Mouse (Mus musculus): ENCODE data around the gene Prmt9. TPM values are rescaled to one million over a fixed set of nuclear protein-coding genes. Genes with fewer than 3 reads are reported as not detected.

Prmt9 gene
- polyA plus RNA-seq (2015; fragmentation: Nextera tagmentation; extraction: Ambion mirVana): 25.6 and 26.0 TPM in 2 replicates

DNA sequence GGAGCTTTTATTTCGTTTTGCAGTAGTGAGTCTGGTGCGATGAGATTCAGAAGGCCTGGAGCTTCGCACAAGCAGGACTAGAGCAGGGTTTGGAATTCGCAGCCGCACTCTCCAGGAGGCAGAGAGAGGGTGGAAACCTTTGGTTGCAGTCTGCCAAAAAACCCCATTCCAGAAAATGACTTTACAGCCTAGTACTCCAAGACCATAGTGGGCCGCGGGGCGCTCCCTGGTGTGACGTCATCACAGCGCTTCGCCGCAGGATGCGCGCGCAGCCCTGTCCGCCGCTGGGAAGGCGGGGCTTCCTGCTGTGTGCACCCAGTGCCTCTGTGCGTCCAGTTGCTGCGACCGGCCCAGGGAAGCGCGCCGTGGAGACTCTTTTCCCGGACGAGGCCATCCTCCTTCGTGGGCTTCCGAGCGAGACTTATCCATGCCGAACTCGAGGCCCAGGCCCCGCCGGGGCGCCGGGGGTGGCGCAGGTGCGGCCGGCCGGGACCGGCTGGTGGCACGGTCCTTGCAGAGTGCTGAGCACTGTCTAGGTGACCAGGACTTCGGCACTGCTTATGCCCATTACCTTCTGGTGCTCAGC is at the start of gene Prmt9:
Prmt9 (plus strand) TSS at position 277 of the 586 bp plus-strand sequence.
- peak; percentile 96 for ATAC-seq (ENCODE audit: low FRiP score)
- Histone ChIP-seq H3K27ac (peak within 1 kb of the TSS; percentile 92), H3K9me3 (no peaks in the 10 kb centered on the region), H3K36me3 (peaks cover 34% of the 10 kb centered on the region), H3K4me2 (peak within 1 kb of the TSS; percentile 72), H3K9ac (peak within 1 kb of the TSS; percentile 90), H3K27me3 (no peaks in the 10 kb centered on the region), H3K4me3 (peak within 1 kb of the TSS; percentile 73), H3K4me1 (replicated peaks) (peaks cover 32% of the 10 kb centered on the region)
- WGBS: 4% methylated on average over 42 of the region's 42 CpGs

DNA sequence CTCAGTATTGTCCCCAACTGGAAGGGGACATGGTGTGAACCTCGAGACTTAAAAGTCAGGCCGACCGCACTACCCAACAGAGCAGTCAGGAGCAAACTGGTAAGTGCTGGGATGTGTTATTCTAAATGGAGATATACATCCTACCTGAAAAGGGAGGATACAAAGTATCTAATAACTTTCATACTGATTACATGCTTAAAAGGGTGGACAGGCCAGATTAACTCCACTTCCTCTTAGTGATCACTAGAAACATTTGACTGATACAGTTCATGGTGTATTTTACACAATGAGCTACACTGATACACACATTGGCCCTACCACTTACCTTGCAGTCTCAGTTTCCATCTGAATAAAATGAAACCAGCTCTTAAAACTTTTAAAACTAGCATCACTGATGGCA is 48.9 kb upstream of the Prmt9 start:
- no peak for ATAC-seq (ENCODE audit: low FRiP score)
- 94% methylated on average over 3 of the region's 3 CpGs for WGBS
- H3K9me3 ChIP-seq: no peaks in the 10 kb centered on the region

DNA sequence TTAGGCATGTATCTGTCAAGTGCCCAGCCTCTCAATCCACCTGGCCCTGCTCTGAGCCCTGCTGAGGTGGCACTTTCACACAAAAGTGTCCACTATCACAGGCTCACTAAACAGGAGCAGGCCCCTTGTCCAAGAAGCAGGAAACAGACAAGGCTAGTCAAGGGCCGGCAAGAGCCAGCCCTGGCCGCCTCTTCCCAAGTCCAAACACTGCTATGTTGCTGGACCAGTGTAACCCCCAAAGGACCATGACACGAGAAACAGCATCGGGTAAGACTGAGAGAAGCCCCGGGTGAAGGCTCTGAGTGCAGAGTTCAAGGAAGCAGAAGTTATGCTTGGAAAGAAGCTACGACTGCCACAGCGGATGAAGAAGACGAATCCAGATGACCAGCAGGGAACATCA is 48.1 kb upstream of the Prmt9 start:
- H3K4me3 ChIP-seq: no peak overlapping the region
- no peak overlapping the region for H3K9ac ChIP-seq
- no peaks in the 10 kb centered on the region for H3K9me3 ChIP-seq
- no peak overlapping the region for H3K27ac ChIP-seq
- no peaks in the 10 kb centered on the region for H3K4me1 ChIP-seq (replicated peaks)
- ATAC-seq (ENCODE audit: low FRiP score): no peak
- no peak overlapping the region for H3K4me2 ChIP-seq
- H3K27me3 ChIP-seq: no peaks in the 10 kb centered on the region
- H3K36me3 ChIP-seq: no peaks in the 10 kb centered on the region
- 91% methylated on average over 8 of the region's 8 CpGs for WGBS

More for the DNA sequence above, 48.9 kb upstream of the Prmt9 start:
- no peak overlapping the region for H3K9ac ChIP-seq
- H3K4me2 ChIP-seq: no peak overlapping the region
- H3K27me3 ChIP-seq: no peaks in the 10 kb centered on the region
- H3K27ac ChIP-seq: no peak overlapping the region
- no peak overlapping the region for H3K4me3 ChIP-seq
- H3K36me3 ChIP-seq: no peaks in the 10 kb centered on the region
- no peaks in the 10 kb centered on the region for H3K4me1 ChIP-seq (replicated peaks)

DNA sequence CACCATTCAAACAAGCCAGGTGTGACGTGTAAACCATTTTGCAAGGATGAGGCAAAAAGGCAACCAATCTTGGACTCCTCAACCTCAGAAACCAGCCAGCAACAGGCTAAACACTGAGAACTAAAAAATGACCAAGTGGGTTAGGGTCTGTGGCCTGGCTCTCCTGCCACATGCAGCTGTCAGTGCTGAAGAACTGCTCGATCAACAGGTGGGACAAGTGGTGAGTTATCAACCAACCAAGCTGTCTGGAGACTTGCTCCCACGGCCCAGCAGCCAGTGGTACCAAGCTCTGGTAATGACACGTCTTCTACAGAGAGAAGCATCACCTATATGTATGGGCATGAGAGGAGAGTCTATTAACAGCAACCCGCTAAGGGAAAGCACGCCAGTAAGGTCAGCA is 46.6 kb upstream of the Prmt9 start:
- Histone ChIP-seq H3K36me3 (no peaks in the 10 kb centered on the region), H3K27me3 (no peaks in the 10 kb centered on the region), H3K4me2 (no peak overlapping the region), H3K9ac (no peak overlapping the region), H3K4me1 (replicated peaks) (no peaks in the 10 kb centered on the region), H3K9me3 (no peaks in the 10 kb centered on the region), H3K27ac (no peak overlapping the region), H3K4me3 (no peak overlapping the region)
- no peak for ATAC-seq (ENCODE audit: low FRiP score)
- WGBS: 95% methylated on average over 6 of the region's 6 CpGs

DNA sequence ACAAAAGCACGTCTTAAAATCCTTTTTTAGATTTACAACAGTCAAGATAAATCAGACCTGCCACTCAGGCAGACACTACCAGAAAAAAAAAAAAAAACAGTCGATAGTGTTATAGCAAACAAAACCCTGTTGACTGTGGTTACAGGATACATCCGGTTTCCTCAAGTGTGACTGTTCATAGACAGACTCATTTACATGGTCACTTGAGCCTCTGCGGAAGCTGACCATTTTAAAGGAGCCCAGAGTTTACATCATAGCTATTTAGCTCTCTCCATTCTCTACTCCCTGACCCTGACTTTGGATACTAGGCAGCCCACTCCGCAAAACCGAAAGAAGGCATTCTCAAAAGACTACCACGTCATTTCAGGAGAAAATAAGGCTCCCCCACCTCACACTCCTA is 42.7 kb upstream of the Prmt9 start:
- no peaks in the 10 kb centered on the region for H3K36me3 ChIP-seq
- H3K9ac ChIP-seq: no peak overlapping the region
- H3K27me3 ChIP-seq: peaks cover 5% of the 10 kb centered on the region
- H3K4me3 ChIP-seq: no peak overlapping the region
- 89% methylated on average over 7 of the region's 7 CpGs for WGBS
- no peak for ATAC-seq (ENCODE audit: low FRiP score)
- H3K9me3 ChIP-seq: no peaks in the 10 kb centered on the region
- no peaks in the 10 kb centered on the region for H3K4me1 ChIP-seq (replicated peaks)
- no peak overlapping the region for H3K27ac ChIP-seq
- no peak overlapping the region for H3K4me2 ChIP-seq

DNA sequence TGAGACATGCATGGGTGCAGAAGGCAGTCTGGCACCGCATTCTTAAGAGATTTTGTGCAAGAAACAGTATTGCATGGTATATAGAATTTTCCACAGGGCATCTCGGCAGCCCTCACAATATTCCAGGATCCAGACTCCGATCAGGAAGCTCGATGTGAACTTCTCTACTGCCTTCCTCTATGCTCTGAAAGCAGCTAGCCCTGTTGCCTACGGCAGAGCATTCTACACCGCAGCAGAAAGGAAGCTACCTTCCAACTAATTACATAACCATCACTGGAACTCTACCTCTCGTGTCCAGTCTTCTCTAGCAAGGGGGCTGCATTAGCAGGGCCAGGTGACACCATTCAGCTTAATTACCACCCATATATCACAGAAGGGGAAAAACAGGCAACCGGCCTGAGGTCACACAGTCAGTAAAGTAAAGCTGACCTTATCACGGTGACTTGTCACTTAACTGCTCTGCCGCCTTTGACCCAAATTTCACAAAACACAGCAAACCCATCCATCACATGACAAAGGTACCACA is 41.6 kb upstream of the Prmt9 start:
- H3K4me3 ChIP-seq: no peak overlapping the region
- H3K36me3 ChIP-seq: no peaks in the 10 kb centered on the region
- no peak overlapping the region for H3K4me2 ChIP-seq
- peaks cover 6% of the 10 kb centered on the region for H3K27me3 ChIP-seq
- H3K9me3 ChIP-seq: no peaks in the 10 kb centered on the region
- ATAC-seq (ENCODE audit: low FRiP score): no peak
- no peak overlapping the region for H3K9ac ChIP-seq
- WGBS: 72% methylated on average over 10 of the region's 10 CpGs
- peaks cover 6% of the 10 kb centered on the region; the same call in 1 of the 2 replicates for H3K4me1 ChIP-seq (replicated peaks)
- H3K27ac ChIP-seq: no peak overlapping the region

DNA sequence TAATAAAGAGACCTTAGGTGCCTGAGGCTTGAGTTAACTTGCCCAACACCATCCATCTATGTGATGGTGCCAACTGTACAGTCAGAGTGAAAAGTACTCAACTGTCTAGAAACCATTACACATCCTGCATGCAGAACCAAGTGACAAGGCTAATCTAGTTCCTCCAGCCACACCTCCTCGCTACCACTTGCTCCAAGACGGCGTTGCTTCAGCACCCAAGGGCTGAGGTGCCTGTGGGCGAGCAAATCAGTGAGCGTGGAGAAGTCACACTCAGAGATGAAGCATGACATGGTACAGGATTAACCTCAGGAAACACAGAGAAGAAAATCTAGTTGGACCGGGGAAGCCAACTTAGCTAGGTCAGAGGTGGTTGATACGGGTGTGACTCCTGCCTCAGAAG is 40.2 kb upstream of the Prmt9 start:
- 92% methylated on average over 7 of the region's 7 CpGs for WGBS

DNA sequence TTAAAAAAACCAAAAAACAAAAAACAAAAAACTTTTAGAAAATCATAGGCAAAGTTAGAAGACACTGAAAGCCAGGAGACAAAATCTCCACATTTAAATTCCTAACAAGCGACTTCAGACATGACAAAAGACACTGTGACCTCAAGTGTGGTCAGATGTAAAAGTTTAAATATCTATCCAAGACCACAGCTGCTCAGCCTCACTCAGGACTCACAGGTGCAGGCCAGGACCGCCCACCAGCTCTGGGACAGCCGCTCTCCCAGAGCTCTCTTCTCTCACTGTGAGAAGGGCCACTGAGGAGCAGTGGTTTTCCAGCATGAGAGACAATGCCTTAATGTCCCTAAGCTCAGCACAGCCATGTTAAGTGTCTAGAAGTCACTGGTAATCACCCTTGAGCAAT is 38.8 kb upstream of the Prmt9 start:
- no peaks in the 10 kb centered on the region for H3K9me3 ChIP-seq
- H3K4me2 ChIP-seq: no peak overlapping the region
- no peak overlapping the region for H3K4me3 ChIP-seq
- peaks cover 6% of the 10 kb centered on the region; the same call in 1 of the 2 replicates for H3K4me1 ChIP-seq (replicated peaks)
- H3K27me3 ChIP-seq: peaks cover 33% of the 10 kb centered on the region
- no peak for ATAC-seq (ENCODE audit: low FRiP score)
- no peak overlapping the region for H3K27ac ChIP-seq
- H3K9ac ChIP-seq: no peak overlapping the region
- 75% methylated on average over 3 of the region's 3 CpGs for WGBS
- H3K36me3 ChIP-seq: no peaks in the 10 kb centered on the region

More for the DNA sequence above, 40.2 kb upstream of the Prmt9 start:
- H3K4me3 ChIP-seq: no peak overlapping the region
- no peak overlapping the region for H3K9ac ChIP-seq
- no peak overlapping the region for H3K4me2 ChIP-seq
- peaks cover 6% of the 10 kb centered on the region; the same call in 1 of the 2 replicates for H3K4me1 ChIP-seq (replicated peaks)
- no peaks in the 10 kb centered on the region for H3K9me3 ChIP-seq
- no peaks in the 10 kb centered on the region for H3K36me3 ChIP-seq
- no peak for ATAC-seq (ENCODE audit: low FRiP score)
- no peak overlapping the region for H3K27ac ChIP-seq
- H3K27me3 ChIP-seq: peaks cover 20% of the 10 kb centered on the region

DNA sequence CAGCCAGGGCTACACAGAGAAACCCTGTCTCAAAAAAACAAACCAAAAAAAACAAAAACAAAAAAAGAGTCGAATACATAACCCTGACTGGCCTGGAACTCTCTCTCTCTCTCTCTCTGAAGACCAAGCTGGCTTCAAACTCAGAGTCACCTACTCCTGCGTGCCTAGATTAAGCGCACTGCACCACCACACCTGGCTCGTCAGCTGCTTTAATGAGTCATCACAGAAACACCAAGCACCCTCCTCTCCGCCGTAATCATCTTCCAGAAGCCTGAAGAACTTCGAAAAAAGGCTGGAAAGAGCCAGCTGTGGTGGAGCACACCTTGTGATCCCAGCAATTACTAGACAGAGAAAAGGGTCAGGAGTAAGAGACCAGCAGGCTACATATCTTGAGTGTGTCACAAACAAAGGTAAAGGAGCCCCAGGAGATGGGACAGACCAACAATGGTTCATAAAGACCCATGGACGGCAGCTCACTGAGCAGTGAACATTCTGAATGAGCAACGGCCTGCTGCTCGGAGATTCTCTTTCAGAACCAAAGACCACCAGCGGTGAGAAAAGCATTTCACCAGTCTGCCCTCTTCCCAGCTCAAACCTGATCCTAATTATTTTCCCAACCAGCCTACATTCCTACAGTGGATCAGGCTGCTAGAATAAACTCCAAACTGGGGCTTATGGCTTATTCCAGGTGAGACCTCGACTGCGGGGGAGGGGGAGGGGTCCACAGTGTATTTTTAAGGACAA is 37.3 kb upstream of the Prmt9 start:
- no peaks in the 10 kb centered on the region for H3K9me3 ChIP-seq
- H3K4me2 ChIP-seq: no peak overlapping the region
- no peak overlapping the region for H3K4me3 ChIP-seq
- no peaks in the 10 kb centered on the region for H3K36me3 ChIP-seq
- H3K4me1 ChIP-seq (replicated peaks): peaks cover 12% of the 10 kb centered on the region
- no peak for ATAC-seq (ENCODE audit: low FRiP score)
- H3K27me3 ChIP-seq: peaks cover 45% of the 10 kb centered on the region
- WGBS: 26% methylated on average over 13 of the region's 13 CpGs
- no peak overlapping the region for H3K9ac ChIP-seq
- no peak overlapping the region for H3K27ac ChIP-seq

DNA sequence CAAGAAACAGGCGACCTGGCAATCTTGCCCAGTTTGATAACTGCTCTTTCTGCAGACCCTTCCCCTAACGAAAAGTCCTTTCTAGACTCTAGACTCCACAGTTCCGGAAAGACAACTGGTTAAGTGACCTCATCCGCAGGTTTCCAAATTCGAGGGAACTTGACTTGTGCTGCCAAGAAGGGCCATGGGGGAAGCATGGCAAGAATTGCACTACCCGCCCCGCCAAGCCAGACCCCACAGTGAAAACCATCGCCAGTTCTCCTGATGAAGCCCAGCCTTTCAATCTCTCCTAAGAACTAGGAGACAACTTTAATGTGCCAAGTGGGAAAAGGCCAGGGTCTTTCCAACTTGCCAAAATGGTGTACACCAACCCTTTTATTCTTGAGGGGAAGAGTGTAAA is 34.0 kb upstream of the Prmt9 start:
- no peak overlapping the region for H3K4me2 ChIP-seq
- ATAC-seq (ENCODE audit: low FRiP score): no peak
- H3K9me3 ChIP-seq: no peaks in the 10 kb centered on the region
- H3K36me3 ChIP-seq: no peaks in the 10 kb centered on the region
- 93% methylated on average over 8 of the region's 8 CpGs for WGBS
- H3K27me3 ChIP-seq: peaks cover 49% of the 10 kb centered on the region
- H3K4me3 ChIP-seq: no peak overlapping the region
- H3K27ac ChIP-seq: no peak overlapping the region
- no peak overlapping the region for H3K9ac ChIP-seq
- peaks cover 22% of the 10 kb centered on the region for H3K4me1 ChIP-seq (replicated peaks)

DNA sequence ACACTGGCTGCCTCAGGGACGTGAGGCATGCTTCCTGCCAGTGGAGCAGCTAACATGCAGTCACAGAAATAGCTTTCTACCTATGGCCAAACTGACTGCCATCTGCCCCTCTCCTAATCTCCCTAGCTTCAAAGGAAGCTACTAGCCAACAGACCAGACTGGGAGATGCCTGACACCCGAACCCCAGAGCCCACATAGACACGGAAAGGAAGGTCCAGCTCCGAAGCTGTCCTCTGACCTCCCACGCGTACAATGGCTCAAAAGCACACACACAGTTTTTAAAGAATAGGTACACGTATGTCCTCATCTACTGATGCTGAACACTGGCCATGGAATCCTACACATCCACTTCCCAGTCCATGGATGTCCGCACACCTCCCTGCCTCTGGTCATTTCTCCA is 33.4 kb upstream of the Prmt9 start:
- Histone ChIP-seq H3K27ac (no peak overlapping the region), H3K27me3 (peaks cover 44% of the 10 kb centered on the region), H3K36me3 (no peaks in the 10 kb centered on the region), H3K9ac (no peak overlapping the region), H3K4me3 (no peak overlapping the region), H3K4me2 (peak overlapping the region; percentile 95), H3K9me3 (no peaks in the 10 kb centered on the region), H3K4me1 (replicated peaks) (peaks cover 22% of the 10 kb centered on the region)
- WGBS: 82% methylated on average over 8 of the region's 8 CpGs
- no peak for ATAC-seq (ENCODE audit: low FRiP score)

DNA sequence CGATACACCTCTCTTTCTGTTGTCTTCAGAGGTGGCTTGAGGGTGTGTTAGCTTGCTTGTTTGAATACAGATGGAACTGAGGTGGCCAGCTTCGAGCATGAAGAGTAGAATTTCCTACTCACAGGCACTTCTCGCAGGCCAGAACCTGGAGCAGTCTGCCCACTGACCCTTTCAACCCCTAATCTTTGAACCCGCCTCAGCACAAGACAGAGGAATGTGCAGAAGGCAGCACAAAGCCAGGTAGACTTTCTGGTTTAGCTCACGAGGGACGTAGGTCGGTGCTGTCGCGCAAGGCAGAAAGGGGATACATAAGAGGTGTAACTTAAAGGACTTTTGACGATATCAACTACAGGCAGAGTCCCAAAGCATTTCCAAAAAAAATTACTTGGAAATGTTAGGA is 32.4 kb upstream of the Prmt9 start:
- Histone ChIP-seq H3K27ac (no peak overlapping the region), H3K4me2 (peak overlapping the region; percentile 95), H3K36me3 (no peaks in the 10 kb centered on the region), H3K4me1 (replicated peaks) (peaks cover 20% of the 10 kb centered on the region), H3K4me3 (peak overlapping the region; percentile 56), H3K9ac (peak overlapping the region; percentile 76), H3K9me3 (no peaks in the 10 kb centered on the region), H3K27me3 (peaks cover 44% of the 10 kb centered on the region)
- ATAC-seq (ENCODE audit: low FRiP score): no peak
- WGBS: 6% methylated on average over 10 of the region's 10 CpGs

Data from hindbrain, embryonic 13.5 days (tissue).